Mouse (Mus musculus): ENCODE measurements around the gene Samd8.

The Samd8 gene

GRCm38 (mm10) chr14:21831830-21832403 is 81.6 kb downstream of the Samd8 start:
- DNase-seq: no peak

DNA sequence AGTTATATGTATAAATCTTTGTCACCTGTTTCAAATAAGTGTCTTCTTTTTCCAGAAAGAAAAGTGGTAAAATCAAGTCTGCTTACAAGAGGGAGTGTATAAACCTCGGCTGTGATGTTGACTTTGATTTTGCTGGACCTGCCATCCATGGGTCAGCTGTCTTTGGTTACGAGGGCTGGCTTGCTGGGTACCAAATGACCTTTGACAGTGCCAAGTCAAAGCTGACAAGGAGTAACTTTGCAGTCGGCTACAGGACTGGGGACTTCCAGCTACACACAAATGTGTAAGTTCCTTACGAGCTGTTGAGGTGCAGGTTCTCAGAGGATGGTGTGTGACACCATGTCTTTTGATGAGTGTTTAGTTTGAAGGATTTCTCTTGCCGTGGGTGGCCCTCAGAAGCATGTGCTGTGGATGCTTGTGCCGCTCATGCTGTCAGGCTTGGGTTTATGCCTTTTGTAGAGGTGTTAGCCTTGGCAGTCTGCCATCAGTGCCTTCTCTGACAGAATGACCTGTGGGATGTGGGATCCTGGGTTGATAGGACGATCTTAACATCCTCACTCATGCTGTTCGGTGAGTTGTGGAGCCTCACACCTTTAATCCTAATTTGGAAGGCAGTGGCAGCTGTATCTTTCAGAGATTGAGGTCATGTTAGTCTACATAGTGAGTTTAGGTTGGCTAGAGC is 88.1 kb downstream of the Samd8 start:
- DNase-seq: no peak

DNA sequence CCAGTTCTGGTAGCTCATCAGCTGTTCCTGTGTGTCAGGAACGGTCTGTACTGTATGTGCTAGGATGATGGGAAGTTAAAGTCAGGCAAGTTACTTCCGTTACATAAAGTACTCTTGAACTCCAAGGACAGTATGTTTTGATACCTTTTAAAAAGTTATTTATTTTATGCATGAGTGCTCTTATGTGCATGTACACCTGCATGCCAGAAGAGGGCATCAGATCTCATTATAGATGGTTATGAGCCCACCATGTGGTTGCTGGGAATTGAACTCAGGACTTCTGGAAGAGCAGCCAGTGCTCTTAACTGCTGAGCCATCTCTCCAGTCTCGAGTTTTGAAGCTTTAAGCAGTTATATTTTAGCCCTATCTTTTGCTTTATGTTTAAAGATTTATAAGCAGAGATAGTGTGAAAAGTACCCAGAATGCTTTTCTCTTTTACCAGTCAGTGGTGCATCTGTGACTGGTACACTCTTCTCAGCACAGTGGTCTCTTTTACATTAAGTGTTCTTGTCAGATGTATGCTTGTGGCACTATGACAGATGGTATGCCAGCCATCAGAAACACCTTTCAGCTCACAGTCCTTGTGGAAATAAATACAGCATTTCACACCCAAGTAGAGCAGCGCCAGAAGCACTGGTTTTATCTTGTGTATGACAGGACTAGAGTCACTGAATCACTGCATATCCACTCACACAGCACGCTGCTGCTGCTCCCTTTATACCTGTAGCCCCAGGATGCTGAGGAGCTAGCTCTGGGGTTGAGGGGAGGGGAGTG is 91.7 kb downstream of the Samd8 start:
- no peak for DNase-seq

DNA sequence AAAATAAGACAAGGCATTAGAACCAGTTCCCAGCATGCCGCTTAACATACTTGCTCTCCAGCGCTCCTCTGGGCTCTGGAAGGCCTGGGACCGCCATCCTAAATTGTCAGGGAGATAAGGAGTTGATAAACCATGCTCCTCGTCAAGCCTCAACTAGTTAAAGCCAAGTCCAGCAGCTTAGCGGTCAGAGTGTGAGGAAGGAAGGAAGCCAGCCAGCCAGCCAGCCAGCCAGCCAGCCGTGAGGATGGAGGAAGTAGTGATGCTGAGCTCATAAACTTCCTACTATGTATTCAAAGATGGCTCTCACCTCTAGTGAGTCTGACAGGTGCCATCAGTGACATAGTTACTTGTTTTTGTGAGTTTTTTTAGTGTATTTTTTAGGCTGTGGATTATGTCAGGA is 92.9 kb downstream of the Samd8 start:
- no peak for DNase-seq

- no peak for DNase-seq
Measured at GRCm38 (mm10) chr14:21846827-21847380, 96.6 kb downstream of the Samd8 start.

DNA sequence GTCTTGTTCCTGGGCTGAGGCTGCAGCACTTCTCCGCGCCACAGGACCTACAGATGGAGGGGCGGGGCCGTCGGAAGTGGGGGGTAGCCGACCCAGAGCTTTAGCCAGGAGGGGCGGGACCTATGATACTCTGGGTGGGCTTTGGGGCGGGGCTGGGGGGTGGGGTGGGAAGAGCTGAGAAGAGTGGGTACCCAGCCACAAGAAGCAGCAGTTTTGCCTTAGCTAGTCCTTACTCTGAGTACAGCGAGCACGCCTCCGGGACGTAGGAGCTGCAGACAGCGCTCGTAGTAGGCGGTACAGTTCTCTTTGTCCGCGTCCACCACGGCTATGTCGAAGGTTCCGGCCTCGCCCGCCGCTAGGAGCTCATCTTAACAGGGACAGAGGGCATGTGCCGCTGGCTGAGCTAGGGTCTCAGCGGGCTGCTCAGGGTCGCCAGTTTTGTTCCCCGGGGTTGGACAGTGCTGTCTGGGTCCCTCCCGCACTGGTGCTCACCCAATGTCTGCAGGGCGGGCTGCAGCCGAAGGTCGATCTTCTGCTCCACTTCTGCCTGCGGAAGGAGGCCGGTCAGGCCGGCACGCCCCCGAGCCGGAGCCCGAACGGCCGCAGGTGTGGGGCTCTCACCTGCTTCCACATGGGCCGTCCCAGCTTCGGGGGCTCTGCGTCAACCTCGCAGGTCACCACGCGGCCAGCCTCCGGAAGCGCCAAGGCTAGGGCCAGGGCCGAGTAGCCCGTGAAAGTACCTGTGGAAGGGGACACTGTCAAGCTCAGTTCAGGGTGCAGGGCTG is 97.2 kb downstream of the Samd8 start:
- peak; percentile 43 for DNase-seq
